Comparison of ENCODE assay signal across 9 mouse cellular contexts in genomic region chr2:122116888-122117287, GRCm38 (mm10). TPM values are rescaled to one million over a fixed set of nuclear protein-coding genes. Genes with fewer than 3 reads are reported as not detected.
DNase-seq lines count a peak whose midpoint lies in the region; ATAC-seq and TF ChIP-seq lines count a peak whose summit lies in the region.
"Had no signal": no experiment of that assay in that cellular context is flagged by ENCODE, and none has a peak within 500 bp of the region (broad histone marks: within the 10 kb centered on the region; RNA-seq: fewer than 3 reads in every experiment).

No protein-coding gene starts in this region.

- no peak for DNase-seq in heart, adult 8-10 months (ENCODE audit: low spot score)
- peak; percentile 15 for DNase-seq in MEL (ENCODE audit: low read depth, low spot score)
- DNase-seq in midbrain, embryonic 14.5 days, result no peak
- DNase-seq in testis, postnatal 14 days (ENCODE audit: low spot score), result no peak
- DNase-seq in retina, postnatal 1 day, result no peak
- DNase-seq in ovary, adult 18-20 months (ENCODE audit: low spot score), result no peak

- no peak overlapping the region for H3K9ac ChIP-seq in heart, embryonic 12.5 days
- no peak overlapping the region for H3K9ac ChIP-seq in MEL (ENCODE audit: control insufficient read depth, low read depth, low read length, poor library complexity, severe bottlenecking)
- no peak overlapping the region for H3K9ac ChIP-seq in hindbrain, embryonic 15.5 days
- H3K9ac ChIP-seq in midbrain, embryonic 14.5 days (replicated peaks; ENCODE audit: low read length), result peak overlapping the region; percentile 95; the same call in 1 of the 2 replicates

- H3K4me3 ChIP-seq in heart, embryonic 12.5 days, result no peak overlapping the region
- no peak overlapping the region for H3K4me3 ChIP-seq in MEL (ENCODE audit: control insufficient read depth in 1 of 2, insufficient read depth in 1 of 2, low read depth in 2 of 2, low read length in 2 of 2)
- peak overlapping the region; percentile 68 for H3K4me3 ChIP-seq in hindbrain, embryonic 15.5 days
- peak overlapping the region; percentile 96; the same call in 1 of the 2 replicates for H3K4me3 ChIP-seq in midbrain, embryonic 14.5 days (replicated peaks; ENCODE audit: low read depth, low read length)

- no peak for TF ChIP-seq RAD21 in MEL (IDR thresholded peaks at IDR 0.05; ENCODE audit: low read depth, low read length)

- peaks cover 9% of the 10 kb centered on the region for H3K79me2 ChIP-seq in MEL (ENCODE audit: control insufficient read depth, insufficient read depth, low read length, poor library complexity)

- no peaks in the 10 kb centered on the region for H3K27me3 ChIP-seq in heart, embryonic 12.5 days (replicated peaks)
- H3K27me3 ChIP-seq in MEL (ENCODE audit: control insufficient read depth in 1 of 2, insufficient read depth in 2 of 2, low read length in 2 of 2), result no peaks in the 10 kb centered on the region
- H3K27me3 ChIP-seq in hindbrain, embryonic 15.5 days, result no peaks in the 10 kb centered on the region
- H3K27me3 ChIP-seq in midbrain, embryonic 14.5 days (ENCODE audit: control insufficient read depth, insufficient read depth, low read length), result no peaks in the 10 kb centered on the region

- 83% methylated on average over 2 of the region's 2 CpGs for WGBS in heart, embryonic 12.5 days
- 84% methylated on average over 2 of the region's 2 CpGs for WGBS in hindbrain, embryonic 15.5 days
- 90% methylated on average over 2 of the region's 2 CpGs for WGBS in midbrain, embryonic 14.5 days

- TF ChIP-seq EP300 in MEL (IDR thresholded peaks at IDR 0.05; ENCODE audit: low read depth in 1 of 2, low read length in 2 of 2), result no peak

- H3K4me2 ChIP-seq in heart, embryonic 12.5 days, result 0 out of 2 replicates have a peak overlapping the region, but pooled peaks have one; percentile 73
- H3K4me2 ChIP-seq in hindbrain, embryonic 15.5 days, result peak overlapping the region; percentile 65
- H3K4me2 ChIP-seq in midbrain, embryonic 14.5 days (ENCODE audit: low read length), result peak overlapping the region; percentile 55

- ATAC-seq in heart, embryonic 12.5 days (ENCODE audit: insufficient number of reproducible peaks, low FRiP score), result no peak
- ATAC-seq in hindbrain, embryonic 15.5 days (ENCODE audit: low FRiP score, low read depth), result no peak
- no peak for ATAC-seq in midbrain, embryonic 14.5 days (ENCODE audit: low FRiP score, low TSS enrichment)

- H3K9me3 ChIP-seq in heart, embryonic 12.5 days (replicated peaks), result no peaks in the 10 kb centered on the region
- no peaks in the 10 kb centered on the region for H3K9me3 ChIP-seq in MEL (replicated peaks; ENCODE audit: insufficient read depth, low read length)
- H3K9me3 ChIP-seq in hindbrain, embryonic 15.5 days, result no peaks in the 10 kb centered on the region
- no peaks in the 10 kb centered on the region for H3K9me3 ChIP-seq in midbrain, embryonic 14.5 days (ENCODE audit: control insufficient read depth, low read length)

- TF ChIP-seq CTCF in MEL (IDR thresholded peaks at IDR 0.05 in 2 of 3, conservative IDR thresholded peaks at IDR 0.05 in 1 of 3; ENCODE audit: control insufficient read depth in 1 of 3, insufficient read depth in 1 of 3, low read depth in 2 of 3, low read length in 3 of 3, poor library complexity in 1 of 3, severe bottlenecking in 1 of 3), result no peak

- no peak for TF ChIP-seq POLR2A in MEL (IDR thresholded peaks at IDR 0.05; ENCODE audit: control insufficient read depth in 1 of 2, insufficient read depth in 1 of 2, low read depth in 1 of 2, low read length in 2 of 2, poor library complexity in 1 of 2)

- H3K36me3 ChIP-seq in heart, embryonic 12.5 days, result peaks cover 18% of the 10 kb centered on the region
- peaks cover 0 to 13% of the 10 kb centered on the region in 2 experiments; a peak in 2 of 4 replicates for H3K36me3 ChIP-seq in MEL (ENCODE audit: control insufficient read depth in 1 of 2, insufficient read depth in 2 of 2, low read length in 2 of 2)
- peaks cover 10% of the 10 kb centered on the region; the same call in 1 of the 2 replicates for H3K36me3 ChIP-seq in hindbrain, embryonic 15.5 days
- peaks cover 17% of the 10 kb centered on the region for H3K36me3 ChIP-seq in midbrain, embryonic 14.5 days (ENCODE audit: control insufficient read depth, insufficient read depth, low read length)

- H3K27ac ChIP-seq in heart, embryonic 12.5 days (ENCODE audit: poor library complexity, severe bottlenecking), result no peak overlapping the region
- no peak overlapping the region for H3K27ac ChIP-seq in MEL (ENCODE audit: control insufficient read depth, low read depth, low read length)
- no peak overlapping the region for H3K27ac ChIP-seq in hindbrain, embryonic 15.5 days (replicated peaks)
- H3K27ac ChIP-seq in midbrain, embryonic 14.5 days (replicated peaks; ENCODE audit: low read depth, low read length), result no peak overlapping the region

- H3K4me1 ChIP-seq in heart, embryonic 12.5 days (replicated peaks), result 0 out of 2 replicates have a peak, but pooled peaks cover 7% of the 10 kb centered on the region
- H3K4me1 ChIP-seq in MEL (ENCODE audit: control insufficient read depth in 1 of 2, insufficient read depth in 2 of 2, low read length in 2 of 2), result peaks cover 4 to 7% of the 10 kb centered on the region in 2 experiments
- peaks cover 16% of the 10 kb centered on the region for H3K4me1 ChIP-seq in hindbrain, embryonic 15.5 days (replicated peaks)
- peaks cover 8% of the 10 kb centered on the region for H3K4me1 ChIP-seq in midbrain, embryonic 14.5 days (ENCODE audit: control insufficient read depth, insufficient read depth, low read length)

TF ChIP-seq in MEL, 35 proteins besides CTCF, POLR2A, EP300 and RAD21:
- TF ChIP-seq JUND (IDR thresholded peaks at IDR 0.05; ENCODE audit: low read depth, low read length), result no peak
- no peak for TF ChIP-seq UBTF (IDR thresholded peaks at IDR 0.05; ENCODE audit: borderline replicate concordance, insufficient read depth, low read depth, low read length)
- TF ChIP-seq MAFK (IDR thresholded peaks at IDR 0.05; ENCODE audit: borderline replicate concordance, low read depth, low read length), result peak; percentile 97
- TF ChIP-seq NELFE (IDR thresholded peaks at IDR 0.05; ENCODE audit: low read depth, low read length), result no peak

RNA-seq across cellular contexts. Expression of gene Spg11, which starts 1.3 kb away (rescaled TPM):
- polyA plus RNA-seq in heart, embryonic 12.5 days (2016; fragmentation: Nextera tagmentation; extraction: Ambion mirVana), result 8.3 and 8.8 TPM in 2 replicates
- 10 to 100 TPM; 10.8 to 11.7 (median 11.6) TPM for total RNA-seq in heart, adult 8-10 months (2022)
- total RNA-seq in MEL (2012; rRNA removed), result 5.9 TPM in 2 replicates
- polyA plus RNA-seq in MEL (2012; ENCODE audit: insufficient read depth in 1 of 2, insufficient read length in 2 of 2, low read depth in 1 of 2, low replicate concordance in 2 of 2, missing spikeins in 1 of 2), result 1 to 10 TPM in 1 of 2 experiments, not detected in 1; 6.9 TPM
- 6.8 and 8.2 TPM in 2 replicates for polyA plus RNA-seq in hindbrain, embryonic 15.5 days (2015; fragmentation: Nextera tagmentation; extraction: Ambion mirVana)
- polyA plus RNA-seq in midbrain, embryonic 14.5 days (2014; fragmentation: Nextera tagmentation; extraction: Ambion mirVana), result 9.4 and 12.1 TPM in 2 replicates

RNA-seq across cellular contexts. Expression of gene B2m, which starts 30.6 kb away (rescaled TPM):
- 246 and 247 TPM in 2 replicates for polyA plus RNA-seq in heart, embryonic 12.5 days (2016; fragmentation: Nextera tagmentation; extraction: Ambion mirVana)
- total RNA-seq in heart, adult 8-10 months (2022), result 100 to 1,000 TPM; 199 to 255 (median 220) TPM
- 108 and 135 TPM in 2 replicates for total RNA-seq in MEL (2012; rRNA removed)
- 1,000 to 10,000 TPM in 1 of 2 experiments, 100 to 1,000 TPM in 1; 229 to 1,161 TPM for polyA plus RNA-seq in MEL (2012; ENCODE audit: insufficient read depth in 1 of 2, insufficient read length in 2 of 2, low read depth in 1 of 2, low replicate concordance in 2 of 2, missing spikeins in 1 of 2)
- 108 and 143 TPM in 2 replicates for polyA plus RNA-seq in hindbrain, embryonic 15.5 days (2015; fragmentation: Nextera tagmentation; extraction: Ambion mirVana)
- polyA plus RNA-seq in midbrain, embryonic 14.5 days (2014; fragmentation: Nextera tagmentation; extraction: Ambion mirVana), result 61.7 and 114 TPM in 2 replicates

RNA-seq across cellular contexts. Expression of gene Trim69, which starts 43.6 kb away (rescaled TPM):
- polyA plus RNA-seq in heart, embryonic 12.5 days (2016; fragmentation: Nextera tagmentation; extraction: Ambion mirVana), result 0.10 TPM in 1 of 2 replicates, not detected in the other
- under 1 TPM in 1 of 4 experiments, not detected in 3; 0.22 TPM for total RNA-seq in heart, adult 8-10 months (2022)
- total RNA-seq in MEL (2012; rRNA removed), result not detected in 2 replicates
- polyA plus RNA-seq in MEL (2012; ENCODE audit: insufficient read depth in 1 of 2, insufficient read length in 2 of 2, low read depth in 1 of 2, low replicate concordance in 2 of 2, missing spikeins in 1 of 2), result under 1 TPM in 1 of 2 experiments, not detected in 1; 0.04 TPM
- not detected in 2 replicates for polyA plus RNA-seq in hindbrain, embryonic 15.5 days (2015; fragmentation: Nextera tagmentation; extraction: Ambion mirVana)
- not detected in 2 replicates for polyA plus RNA-seq in midbrain, embryonic 14.5 days (2014; fragmentation: Nextera tagmentation; extraction: Ambion mirVana)
- total RNA-seq: left cerebral cortex, postnatal 36 days had no signal

Comparison
In these comparisons a context has a peak if more than half of its experiments do, and no peak if none do; other contexts are left out.
1. H3K4me3 ChIP-seq: peak in hindbrain, embryonic 15.5 days (single experiment) and midbrain, embryonic 14.5 days (single experiment); none in heart, embryonic 12.5 days (single experiment) and MEL (0 of 2).
2. Peak in every context shown above with its lines, with median percentiles within 50 percentile points of each other: H3K4me2 ChIP-seq.